Mouse (Mus musculus) MEL (cell line): ENCODE measurements around the gene Cyp4b1. TPM values are rescaled to one million over a fixed set of nuclear protein-coding genes. Genes with fewer than 3 reads are reported as not detected.

Experiments
- DNase-seq: peaks from one replicate; pipeline ENCODE4 v3.0.0; 2011; ENCODE audit warnings: low read depth, low spot score
- H3K27ac ChIP-seq: 2 replicates; pipeline ENCODE4 v1.5.1; 2012; ENCODE audit warnings: low read depth, mild to moderate bottlenecking, control low read depth, low read length, moderate library complexity; ENCODE audit not compliant: control insufficient read depth
- H3K27me3 ChIP-seq, 2 experiments: fragments of 150-350 bp in 1 of 2; sonication (generic) in 1 of 2; 2 replicates each; pipeline ENCODE4 v1.6.1; 2012; ENCODE audit warnings: low read length in 2 of 2, mild to moderate bottlenecking in 2 of 2, improper control_type of control experiment in 1 of 2, moderate library complexity in 1 of 2; ENCODE audit not compliant: insufficient read depth in 2 of 2, control insufficient read depth in 1 of 2
- H3K36me3 ChIP-seq, 2 experiments: 2 replicates each; pipeline ENCODE4 v1.6.1; 2012 to 2014; ENCODE audit warnings: low read length in 2 of 2, improper control_type of control experiment in 1 of 2, inconsistent platforms in 1 of 2, mild to moderate bottlenecking in 1 of 2; ENCODE audit not compliant: insufficient read depth in 2 of 2, control insufficient read depth in 1 of 2
- H3K4me1 ChIP-seq, 2 experiments: fragments of 150-350 bp in 1 of 2; sonication (generic) in 1 of 2; 2 replicates each; pipeline ENCODE4 v1.6.1; 2012; ENCODE audit warnings: low read length in 2 of 2, improper control_type of control experiment in 1 of 2, mild to moderate bottlenecking in 1 of 2; ENCODE audit not compliant: insufficient read depth in 2 of 2, control insufficient read depth in 1 of 2
- H3K4me3 ChIP-seq, 2 experiments: fragments of 150-350 bp in 1 of 2; sonication (generic) in 1 of 2; 2 replicates each; pipeline ENCODE4 v1.5.1; 2012; ENCODE audit warnings: low read depth in 2 of 2, low read length in 2 of 2, mild to moderate bottlenecking in 2 of 2, moderate library complexity in 2 of 2, control low read depth in 1 of 2, improper control_type of control experiment in 1 of 2; ENCODE audit not compliant: control insufficient read depth in 1 of 2, insufficient read depth in 1 of 2
- H3K79me2 ChIP-seq: 2 replicates; pipeline ENCODE4 v1.6.1; 2012; ENCODE audit warnings: mild to moderate bottlenecking, low read length, moderate library complexity; ENCODE audit not compliant: control insufficient read depth, poor library complexity, insufficient read depth
- H3K9ac ChIP-seq: 2 replicates; pipeline ENCODE4 v1.6.1; 2012; ENCODE audit warnings: low read depth, mild to moderate bottlenecking, control low read depth, low read length, moderate library complexity; ENCODE audit not compliant: control insufficient read depth, poor library complexity, severe bottlenecking
- H3K9me3 ChIP-seq: fragments of 150-350 bp; sonication (generic); replicated peaks from 2 replicates; pipeline ENCODE4 v1.6.1; 2012; ENCODE audit warnings: mild to moderate bottlenecking, low read length, improper control_type of control experiment, moderate library complexity; ENCODE audit not compliant: insufficient read depth
- CHD1 ChIP-seq: IDR thresholded peaks from 2 replicates; pipeline ENCODE4 v1.6.1; 2012; ENCODE audit warnings: low read depth, mild to moderate bottlenecking, inconsistent platforms, low read length, improper control_type of control experiment
- ETS1 ChIP-seq: IDR thresholded peaks from 2 replicates; pipeline ENCODE4 v1.6.1; 2012; ENCODE audit warnings: low read depth, mild to moderate bottlenecking, inconsistent platforms, low read length, improper control_type of control experiment, moderate library complexity
- GABPA ChIP-seq: IDR thresholded peaks from 2 replicates; pipeline ENCODE4 v1.6.1; 2012; ENCODE audit warnings: low read depth, mild to moderate bottlenecking, inconsistent platforms, low read length, improper control_type of control experiment, moderate library complexity
- MAX ChIP-seq: IDR thresholded peaks from 2 replicates; pipeline ENCODE4 v1.6.1; 2011; ENCODE audit warnings: low read length, improper control_type of control experiment
- MXI1 ChIP-seq: IDR thresholded peaks from 2 replicates; pipeline ENCODE4 v1.6.1; 2011; ENCODE audit warnings: mild to moderate bottlenecking, low read depth, low read length, improper control_type of control experiment
- NRF1 ChIP-seq: IDR thresholded peaks from 2 replicates; pipeline ENCODE4 v1.6.1; 2014; ENCODE audit warnings: low read depth, mild to moderate bottlenecking, inconsistent platforms, low read length, improper control_type of control experiment, moderate library complexity; ENCODE audit not compliant: poor library complexity, insufficient read depth, severe bottlenecking
- POLR2A ChIP-seq, 2 experiments: IDR thresholded peaks; 2 replicates each; pipeline ENCODE4 v1.6.1; 2011 to 2012; ENCODE audit warnings: low read length in 2 of 2, mild to moderate bottlenecking in 2 of 2, control low read depth in 1 of 2, improper control_type of control experiment in 1 of 2, low read depth in 1 of 2, moderate library complexity in 1 of 2; ENCODE audit not compliant: control insufficient read depth in 1 of 2, insufficient read depth in 1 of 2, poor library complexity in 1 of 2
- TAL1 ChIP-seq: IDR thresholded peaks from 2 replicates; pipeline ENCODE4 v1.6.1; 2012; ENCODE audit warnings: mild to moderate bottlenecking, inconsistent platforms, low read length, moderate library complexity, mixed read lengths
- TBP ChIP-seq: IDR thresholded peaks from 2 replicates; pipeline ENCODE4 v1.8.0; 2011; ENCODE audit warnings: low read depth, low read length, improper control_type of control experiment
- TCF12 ChIP-seq: IDR thresholded peaks from 2 replicates; pipeline ENCODE4 v1.6.1; 2014; ENCODE audit warnings: low read depth, mild to moderate bottlenecking, inconsistent platforms, low read length, improper control_type of control experiment, moderate library complexity
- UBTF ChIP-seq: IDR thresholded peaks from 2 replicates; pipeline ENCODE4 v1.6.1; 2012; ENCODE audit warnings: low read depth, mild to moderate bottlenecking, inconsistent platforms, low read length, improper control_type of control experiment, moderate library complexity, borderline replicate concordance; ENCODE audit not compliant: insufficient read depth
- USF2 ChIP-seq, 2 experiments: IDR thresholded peaks; 2 replicates each; pipeline ENCODE4 v1.6.1; 2011 to 2012; ENCODE audit warnings: improper control_type of control experiment in 2 of 2, low read length in 2 of 2, borderline replicate concordance in 1 of 2, inconsistent platforms in 1 of 2, low read depth in 1 of 2, mild to moderate bottlenecking in 1 of 2; ENCODE audit not compliant: insufficient read depth in 1 of 2
- ZKSCAN1 ChIP-seq: IDR thresholded peaks from 2 replicates; pipeline ENCODE4 v1.6.1; 2012; ENCODE audit warnings: low read depth, mild to moderate bottlenecking, inconsistent platforms, low read length, improper control_type of control experiment, moderate library complexity
- ZMIZ1 ChIP-seq: IDR thresholded peaks from 2 replicates; pipeline ENCODE4 v1.6.1; 2012; ENCODE audit warnings: low read depth, mild to moderate bottlenecking, inconsistent platforms, low read length, improper control_type of control experiment, moderate library complexity
- polyA plus RNA-seq, 2 experiments: library from polyadenylated mRNA; stranded (reverse) in 1 of 2; unstranded in 1 of 2; fragments of >175 nt in 1 of 2; fragments of >200 nt in 1 of 2; gene quantifications; 2 replicates each; pipeline versions ENCODE4 v1.2.1 to v1.2.4; 2012; ENCODE audit warnings: low replicate concordance in 2 of 2, low read depth in 1 of 2; ENCODE audit not compliant: insufficient read length in 2 of 2, insufficient read depth in 1 of 2, missing spikeins in 1 of 2
- total RNA-seq: library from RNA; depleted of rRNA; stranded (reverse); fragments of 300-350 nt; gene quantifications from 2 replicates; pipeline ENCODE4 v1.2.3, GENCODE M21; 2012

Cyp4b1 gene
- total and polyA plus RNA-seq, 3 experiments = 1.1 to 2.1 TPM; not detected in 1

- H3K27ac ChIP-seq = peak overlapping the region; percentile 14; the same call in 1 of the 2 replicates
- TF ChIP-seq GABPA (no peak), ETS1 (peak; percentile 29; the same call in 1 of the 2 replicates)
- no peaks in the 10 kb centered on the region for H3K9me3 ChIP-seq
- peaks cover 0 to 24% of the 10 kb centered on the region in 2 experiments; a peak in 2 of 4 replicates for H3K36me3 ChIP-seq
- DNase-seq = peak; percentile 27
- no peaks in the 10 kb centered on the region for H3K79me2 ChIP-seq
- no peaks in the 10 kb centered on the region for H3K27me3 ChIP-seq
- no peak overlapping the region for H3K9ac ChIP-seq
- no peak overlapping the region for H3K4me3 ChIP-seq
- H3K4me1 ChIP-seq = peaks cover 21 to 37% of the 10 kb centered on the region in 2 experiments
Observed at GRCm38 (mm10) chr4:115649344-115649743, 1.8 kb upstream of the Cyp4b1 start.

GRCm38 (mm10) chr4:115648752-115649151 is 1.2 kb upstream of the Cyp4b1 start:
- peak overlapping the region; percentile 28; the same call in 1 of the 2 replicates for H3K27ac ChIP-seq
- TF ChIP-seq MAX = no peak
- DNase-seq = peak; percentile 21
- no peaks in the 10 kb centered on the region for H3K9me3 ChIP-seq
- no peak overlapping the region for H3K4me3 ChIP-seq
- no peaks in the 10 kb centered on the region for H3K79me2 ChIP-seq
- peaks cover 18 to 35% of the 10 kb centered on the region in 2 experiments for H3K4me1 ChIP-seq
- H3K9ac ChIP-seq = no peak overlapping the region
- H3K36me3 ChIP-seq = peaks cover 0 to 22% of the 10 kb centered on the region in 2 experiments; a peak in 2 of 4 replicates
- no peaks in the 10 kb centered on the region for H3K27me3 ChIP-seq

DNA sequence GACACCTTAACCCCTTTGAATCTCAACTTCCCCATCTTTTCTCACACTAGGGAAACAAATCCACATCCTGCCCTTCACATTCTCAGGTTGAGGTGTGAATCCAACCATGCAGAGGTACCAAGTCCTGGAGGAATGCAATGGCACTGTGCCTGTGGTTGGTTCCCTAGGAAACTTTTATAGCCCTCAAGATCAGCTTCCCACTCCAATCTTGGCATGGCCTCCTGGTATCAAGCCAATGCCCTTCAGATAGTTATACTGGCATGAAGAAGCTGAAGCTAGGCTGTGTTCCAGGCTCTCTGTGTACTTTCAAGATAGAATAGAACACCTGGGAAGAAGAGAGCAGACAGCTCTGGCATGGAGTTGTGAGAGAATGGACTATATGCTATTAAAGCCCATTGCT is 2.2 kb downstream of the Cyp4b1 start:
- H3K27ac ChIP-seq = no peak overlapping the region
- no peaks in the 10 kb centered on the region for H3K9me3 ChIP-seq
- no peak overlapping the region for H3K4me3 ChIP-seq
- DNase-seq = no peak
- peaks cover 0 to 22% of the 10 kb centered on the region in 2 experiments; a peak in 2 of 4 replicates for H3K36me3 ChIP-seq
- no peak for TF ChIP-seq TCF12
- TF ChIP-seq UBTF = no peak
- TF ChIP-seq ZKSCAN1 = no peak
- TF ChIP-seq POLR2A (IDR thresholded peaks at IDR 0.05; ENCODE audit: control insufficient read depth in 1 of 2, insufficient read depth in 1 of 2, low read depth in 1 of 2, low read length in 2 of 2, poor library complexity in 1 of 2) = no peak
- TF ChIP-seq ETS1 = no peak
- no peak for TF ChIP-seq TBP
- no peak for TF ChIP-seq TAL1
- no peak for TF ChIP-seq USF2 (IDR thresholded peaks at IDR 0.05; ENCODE audit: borderline replicate concordance in 1 of 2, insufficient read depth in 1 of 2, low read depth in 1 of 2, low read length in 2 of 2)
- TF ChIP-seq ZMIZ1 = no peak
- TF ChIP-seq MXI1 = no peak
- no peak for TF ChIP-seq NRF1
- no peak for TF ChIP-seq CHD1
- no peaks in the 10 kb centered on the region for H3K79me2 ChIP-seq
- peaks cover 18 to 38% of the 10 kb centered on the region in 2 experiments for H3K4me1 ChIP-seq
- no peaks in the 10 kb centered on the region for H3K27me3 ChIP-seq
- H3K9ac ChIP-seq = no peak overlapping the region
